Mouse (Mus musculus): Measurements from ENCODE around the gene Acss1.

GRCm38 (mm10) chr2:150607086-150607485, 61.2 kb downstream of the Acss1 start:
- TF ChIP-seq CTCF (IDR thresholded peaks at IDR 0.05; ENCODE audit: low read depth) (no peak), EP300 (IDR thresholded peaks at IDR 0.05; ENCODE audit: low read depth) (no peak)
